Mouse (Mus musculus): ENCODE measurements around the gene Ace2. TPM values are rescaled to one million over a fixed set of nuclear protein-coding genes. Genes with fewer than 3 reads are reported as not detected.

Gene Ace2
- polyA plus RNA-seq (2012; rRNA removed), result 0.26 and 0.54 TPM in 2 replicates

GRCm38 (mm10) chrX:164139032-164139431 lies at the start of gene Ace2:
Gene Ace2 (plus strand): TSS chrX:164139332.

Other genes starting within 250 kb of the Ace2 start
- gene Ap1s2, start 230.3 kb upstream of the Ace2 start, polyA plus RNA-seq (2012; rRNA removed), result 2.7 and 3.0 TPM in 2 replicates
- 7.9 and 8.3 TPM in 2 replicates for gene Zrsr2, start 180.7 kb upstream of the Ace2 start, polyA plus RNA-seq (2012; rRNA removed)
- 0.27 and 0.30 TPM in 2 replicates for gene Car5b, start 111.3 kb upstream of the Ace2 start, polyA plus RNA-seq (2012; rRNA removed)
- gene Siah1b, start 62.8 kb upstream of the Ace2 start, polyA plus RNA-seq (2012; rRNA removed), result 7.5 and 7.7 TPM in 2 replicates
- 1.6 and 2.8 TPM in 2 replicates for gene Cltrn, start 50.5 kb upstream of the Ace2 start, polyA plus RNA-seq (2012; rRNA removed)
- 0.99 and 1.1 TPM in 2 replicates for gene Bmx, start 118.9 kb downstream of the Ace2 start, polyA plus RNA-seq (2012; rRNA removed)
- 7.1 and 7.8 TPM in 2 replicates for gene Pir, start 130.0 kb downstream of the Ace2 start, polyA plus RNA-seq (2012; rRNA removed)
- 1.3 and 1.5 TPM in 2 replicates for gene Vegfd, start 234.0 kb downstream of the Ace2 start, polyA plus RNA-seq (2012; rRNA removed)